Mouse (Mus musculus): Measurements from ENCODE around the gene Mrpl54. TPM values are rescaled to one million over a fixed set of nuclear protein-coding genes. Genes with fewer than 3 reads are reported as not detected.
A peak's percentile ranks its signal among the peaks of the same experiment; 100 is the strongest.

The Mrpl54 gene
- polyA plus RNA-seq, 1 experiment from 2014 or later: 134 TPM

GRCm38 (mm10) chr10:81257158-81258039 lies 9.3 kb downstream of the Mrpl54 start:
- no peak for ATAC-seq (ENCODE audit: low read depth)
- WGBS (ENCODE audit: insufficient replicate concordance): 2% methylated on average over 62 of the region's 62 CpGs

DNA sequence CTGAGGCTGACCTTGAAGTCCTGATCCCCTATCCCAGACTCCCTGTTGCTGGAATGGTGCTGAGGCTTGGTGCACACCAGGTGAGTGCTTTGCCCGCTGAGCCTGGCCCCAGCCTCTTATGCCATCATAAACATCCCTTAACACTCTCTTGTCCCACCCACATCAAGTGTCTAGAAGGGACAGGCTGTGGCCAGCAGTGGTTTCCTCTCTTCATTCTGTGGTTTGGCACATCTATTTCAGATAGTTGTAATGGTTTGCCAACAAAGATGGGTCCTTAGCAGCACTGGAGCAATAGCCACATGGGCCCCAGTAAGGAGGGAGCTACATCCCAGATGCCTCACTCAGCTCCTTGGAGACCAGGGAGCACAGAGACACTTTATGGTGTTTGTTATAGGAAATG lies 11.8 kb downstream of the Mrpl54 start:
- peaks cover 18% of the 10 kb centered on the region for H3K4me1 ChIP-seq (replicated peaks)

More at GRCm38 (mm10) chr10:81257158-81258039, 9.3 kb downstream of the Mrpl54 start:
- H3K4me3 ChIP-seq (replicated peaks): peak overlapping the region; percentile 44
- DNase-seq: no peak
- peak overlapping the region; percentile 62 for H3K4me2 ChIP-seq
- H3K9me3 ChIP-seq (replicated peaks): no peaks in the 10 kb centered on the region
- peak overlapping the region; percentile 40 for H3K9ac ChIP-seq
- peaks cover 9% of the 10 kb centered on the region for H3K4me1 ChIP-seq (replicated peaks)
- H3K36me3 ChIP-seq: no peaks in the 10 kb centered on the region
- peaks cover 78% of the 10 kb centered on the region for H3K27me3 ChIP-seq
- H3K27ac ChIP-seq: no peak overlapping the region

GRCm38 (mm10) chr10:81252424-81253419 lies 14.0 kb downstream of the Mrpl54 start, which contains the start of gene Matk:
Gene Matk, plus strand, starts transcription at chr10:81252935.
- Histone ChIP-seq H3K4me2 (no peak within 1 kb of the TSS), H3K27me3 (peaks cover 67% of the 10 kb centered on the region), H3K36me3 (no peaks in the 10 kb centered on the region), H3K27ac (no peak within 1 kb of the TSS), H3K4me3 (replicated peaks) (no peak within 1 kb of the TSS), H3K9ac (no peak within 1 kb of the TSS), H3K4me1 (replicated peaks) (peaks cover 19% of the 10 kb centered on the region), H3K9me3 (replicated peaks) (no peaks in the 10 kb centered on the region)
- WGBS (ENCODE audit: insufficient replicate concordance): 14% methylated on average over 44 of the region's 44 CpGs
- ATAC-seq (ENCODE audit: low read depth) (no peak), DNase-seq (no peak)

More for the DNA sequence above, 11.8 kb downstream of the Mrpl54 start:
- peaks cover 88% of the 10 kb centered on the region for H3K27me3 ChIP-seq
- H3K36me3 ChIP-seq: no peaks in the 10 kb centered on the region
- no peak for DNase-seq
- H3K4me3 ChIP-seq (replicated peaks): no peak overlapping the region
- no peak for ATAC-seq (ENCODE audit: low read depth)
- H3K9me3 ChIP-seq (replicated peaks): no peaks in the 10 kb centered on the region
- no peak overlapping the region for H3K9ac ChIP-seq
- no peak overlapping the region for H3K27ac ChIP-seq
- no peak overlapping the region for H3K4me2 ChIP-seq
- 15% methylated on average over 1 of the region's 1 CpGs for WGBS (ENCODE audit: insufficient replicate concordance)

DNA sequence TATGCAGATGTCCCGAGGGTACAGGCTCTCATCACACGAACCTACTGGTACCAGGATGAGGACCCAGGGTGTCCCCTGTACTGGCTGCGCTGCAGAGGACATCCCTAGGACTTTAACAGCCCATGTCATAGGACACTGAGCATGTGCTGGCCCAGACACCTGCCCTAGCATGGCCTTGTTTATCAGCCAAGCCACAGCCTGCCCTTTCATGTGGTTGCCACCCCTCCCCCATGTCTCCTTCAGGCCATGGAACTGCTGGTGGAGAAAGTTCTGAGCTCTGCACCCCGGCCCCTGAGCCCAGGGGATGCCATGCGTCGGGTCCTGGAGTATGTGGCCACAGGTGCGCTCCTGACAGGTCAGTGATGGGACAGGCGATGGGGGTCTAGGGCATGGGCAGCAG lies 17.3 kb downstream of the Mrpl54 start:
- H3K27ac ChIP-seq: no peak overlapping the region
- H3K9ac ChIP-seq: no peak overlapping the region
- H3K9me3 ChIP-seq (replicated peaks): no peaks in the 10 kb centered on the region
- peaks cover 22% of the 10 kb centered on the region for H3K4me1 ChIP-seq (replicated peaks)
- H3K4me2 ChIP-seq: no peak overlapping the region
- 66% methylated on average over 8 of the region's 8 CpGs for WGBS (ENCODE audit: insufficient replicate concordance)
- ATAC-seq (ENCODE audit: low read depth) (no peak), DNase-seq (no peak)
- H3K27me3 ChIP-seq: peaks cover 51% of the 10 kb centered on the region
- H3K36me3 ChIP-seq: no peaks in the 10 kb centered on the region
- H3K4me3 ChIP-seq (replicated peaks): no peak overlapping the region

DNA sequence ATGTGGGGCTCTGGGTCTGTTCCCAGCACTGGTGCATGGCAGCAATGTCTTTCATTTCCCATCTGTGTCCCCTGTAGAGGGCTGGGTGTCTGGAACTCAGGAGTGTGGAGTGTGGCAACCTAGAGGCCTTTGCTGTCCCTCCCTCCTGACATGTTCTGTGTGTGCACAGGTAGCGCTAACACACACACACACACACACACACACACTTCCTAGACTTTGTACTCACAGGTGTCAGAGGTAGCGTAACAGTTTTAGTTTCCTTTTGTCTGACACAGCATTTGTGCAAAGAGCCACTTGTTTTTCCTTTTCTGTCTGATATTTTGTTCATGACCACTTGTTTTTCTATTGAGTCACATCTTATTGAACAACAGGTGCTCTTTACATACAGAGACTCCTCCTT lies 18.9 kb downstream of the Mrpl54 start:
- peaks cover 49% of the 10 kb centered on the region for H3K27me3 ChIP-seq
- no peak overlapping the region for H3K9ac ChIP-seq
- H3K4me2 ChIP-seq: no peak overlapping the region
- H3K36me3 ChIP-seq: no peaks in the 10 kb centered on the region
- no peak overlapping the region for H3K4me3 ChIP-seq (replicated peaks)
- no peak overlapping the region for H3K27ac ChIP-seq
- DNase-seq (no peak), ATAC-seq (ENCODE audit: low read depth) (no peak)
- peaks cover 22% of the 10 kb centered on the region for H3K4me1 ChIP-seq (replicated peaks)
- 75% methylated on average over 2 of the region's 2 CpGs for WGBS (ENCODE audit: insufficient replicate concordance)
- no peaks in the 10 kb centered on the region for H3K9me3 ChIP-seq (replicated peaks)

DNA sequence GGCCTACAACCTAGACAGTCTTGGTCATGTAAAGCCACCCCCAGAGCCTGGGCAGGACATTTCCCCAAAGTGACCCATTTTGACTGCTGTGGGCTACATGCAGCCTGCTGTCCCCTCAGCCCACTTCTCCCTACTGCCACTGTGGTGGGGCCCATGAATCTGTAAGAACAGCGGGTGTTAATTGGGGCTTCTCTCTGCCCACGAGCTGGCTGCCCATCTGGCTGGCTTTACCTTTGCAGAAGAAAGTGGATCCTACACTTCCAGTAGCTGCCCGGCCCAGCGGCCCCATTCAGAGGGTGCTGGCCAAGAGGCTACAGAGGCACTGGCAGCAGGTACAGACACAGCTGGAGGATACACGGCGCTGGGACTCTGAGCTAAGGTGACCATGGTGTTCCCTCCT lies 21.6 kb downstream of the Mrpl54 start:
- WGBS (ENCODE audit: insufficient replicate concordance): 70% methylated on average over 6 of the region's 6 CpGs
- Histone ChIP-seq H3K4me2 (no peak overlapping the region), H3K9me3 (replicated peaks) (no peaks in the 10 kb centered on the region), H3K4me1 (replicated peaks) (peaks cover 17% of the 10 kb centered on the region), H3K4me3 (replicated peaks) (no peak overlapping the region), H3K27ac (no peak overlapping the region), H3K36me3 (no peaks in the 10 kb centered on the region), H3K9ac (no peak overlapping the region), H3K27me3 (peaks cover 54% of the 10 kb centered on the region)
- ATAC-seq (ENCODE audit: low read depth): no peak
- no peak for DNase-seq

DNA sequence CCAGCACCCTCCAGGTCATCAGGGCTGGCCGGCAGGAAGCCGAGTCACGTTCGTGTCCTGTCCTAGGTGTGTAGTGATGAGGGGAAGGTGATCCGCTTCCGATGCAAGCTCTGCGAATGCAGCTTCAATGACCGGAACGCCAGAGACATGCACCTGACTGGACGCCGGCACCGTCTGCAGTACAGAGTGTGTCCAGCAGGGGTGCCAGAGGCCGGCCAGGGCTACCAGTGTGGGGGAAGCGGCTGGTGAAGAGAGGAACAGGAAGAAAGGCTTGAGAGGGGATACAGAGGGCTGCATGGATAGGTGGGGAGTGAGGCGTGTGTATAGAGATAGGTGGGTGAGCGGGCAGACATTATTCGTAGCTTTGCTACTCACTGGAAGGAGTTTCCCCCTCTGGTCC lies 22.1 kb downstream of the Mrpl54 start:
- Histone ChIP-seq H3K36me3 (no peaks in the 10 kb centered on the region), H3K4me2 (no peak overlapping the region), H3K27ac (no peak overlapping the region), H3K27me3 (peaks cover 59% of the 10 kb centered on the region), H3K4me1 (replicated peaks) (peaks cover 15% of the 10 kb centered on the region), H3K4me3 (replicated peaks) (no peak overlapping the region), H3K9ac (no peak overlapping the region), H3K9me3 (replicated peaks) (no peaks in the 10 kb centered on the region)
- ATAC-seq (ENCODE audit: low read depth): peak; percentile 32; the same call in 1 of the 2 replicates
- peak; percentile 58 for DNase-seq
- WGBS (ENCODE audit: insufficient replicate concordance): 7% methylated on average over 17 of the region's 17 CpGs

DNA sequence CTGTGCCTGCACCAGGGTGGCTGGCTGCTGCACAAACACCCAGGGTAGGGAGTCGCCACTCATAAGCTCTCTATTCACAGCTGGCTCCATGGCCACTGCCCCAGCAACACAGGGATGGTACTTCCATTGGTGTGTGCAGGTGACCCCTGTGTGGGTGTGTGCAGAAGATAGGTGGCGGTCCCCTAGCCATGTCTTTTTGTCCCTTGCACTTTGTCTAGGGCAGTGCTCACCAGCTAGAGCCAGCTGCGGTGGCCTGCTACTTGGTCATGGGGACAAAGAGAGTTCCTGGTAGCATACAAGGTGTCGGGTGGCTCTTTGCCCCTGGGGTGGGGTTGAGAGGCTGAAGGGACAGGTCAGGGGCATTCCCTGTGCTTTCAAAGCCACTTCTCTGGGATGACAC lies 22.6 kb downstream of the Mrpl54 start:
- H3K4me1 ChIP-seq (replicated peaks): peaks cover 12% of the 10 kb centered on the region
- H3K4me2 ChIP-seq: no peak overlapping the region
- H3K9me3 ChIP-seq (replicated peaks): no peaks in the 10 kb centered on the region
- H3K27ac ChIP-seq: no peak overlapping the region
- no peak overlapping the region for H3K9ac ChIP-seq
- ATAC-seq (ENCODE audit: low read depth): no peak
- WGBS (ENCODE audit: insufficient replicate concordance): 65% methylated on average over 4 of the region's 4 CpGs
- H3K27me3 ChIP-seq: peaks cover 64% of the 10 kb centered on the region
- no peaks in the 10 kb centered on the region for H3K36me3 ChIP-seq
- H3K4me3 ChIP-seq (replicated peaks): no peak overlapping the region
- DNase-seq: no peak

DNA sequence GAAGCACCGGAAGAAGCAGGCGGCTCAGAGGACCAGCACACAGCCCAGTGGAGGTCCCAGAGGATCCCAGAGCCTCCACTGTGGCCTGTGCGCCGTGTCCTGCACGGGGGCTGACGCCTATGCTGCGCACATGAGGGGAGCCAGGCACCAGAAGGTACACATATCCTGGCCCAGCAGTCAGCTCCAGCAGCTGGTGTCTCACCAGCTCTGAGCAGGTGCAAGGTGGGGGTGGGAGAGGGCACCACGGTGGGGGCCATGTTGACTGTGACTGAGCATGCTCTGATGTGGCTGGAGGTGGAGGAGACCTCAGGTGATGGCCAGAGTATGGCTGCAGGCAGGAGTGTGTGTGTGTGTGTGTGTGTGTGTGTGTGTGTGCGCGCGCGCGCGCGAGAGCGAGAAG lies 24.7 kb downstream of the Mrpl54 start:
- DNase-seq: no peak
- no peak for ATAC-seq (ENCODE audit: low read depth)
- Histone ChIP-seq H3K9me3 (replicated peaks) (no peaks in the 10 kb centered on the region), H3K36me3 (no peaks in the 10 kb centered on the region), H3K9ac (no peak overlapping the region), H3K27ac (no peak overlapping the region), H3K4me1 (replicated peaks) (peaks cover 17% of the 10 kb centered on the region), H3K27me3 (peaks cover 83% of the 10 kb centered on the region), H3K4me2 (no peak overlapping the region), H3K4me3 (replicated peaks) (no peak overlapping the region)
- WGBS (ENCODE audit: insufficient replicate concordance): 81% methylated on average over 16 of the region's 16 CpGs

- Histone ChIP-seq H3K36me3 (no peaks in the 10 kb centered on the region), H3K9me3 (replicated peaks) (no peaks in the 10 kb centered on the region), H3K4me3 (replicated peaks) (no peak overlapping the region), H3K9ac (no peak overlapping the region), H3K27ac (no peak overlapping the region), H3K27me3 (peaks cover 91% of the 10 kb centered on the region), H3K4me1 (replicated peaks) (peaks cover 17% of the 10 kb centered on the region), H3K4me2 (no peak overlapping the region)
- ATAC-seq (ENCODE audit: low read depth) (no peak), DNase-seq (peak; percentile 31)
- 18% methylated on average over 13 of the region's 13 CpGs for WGBS (ENCODE audit: insufficient replicate concordance)
These were observed 25.9 kb downstream of the Mrpl54 start for GRCm38 (mm10) chr10:81240876-81241275.

DNA sequence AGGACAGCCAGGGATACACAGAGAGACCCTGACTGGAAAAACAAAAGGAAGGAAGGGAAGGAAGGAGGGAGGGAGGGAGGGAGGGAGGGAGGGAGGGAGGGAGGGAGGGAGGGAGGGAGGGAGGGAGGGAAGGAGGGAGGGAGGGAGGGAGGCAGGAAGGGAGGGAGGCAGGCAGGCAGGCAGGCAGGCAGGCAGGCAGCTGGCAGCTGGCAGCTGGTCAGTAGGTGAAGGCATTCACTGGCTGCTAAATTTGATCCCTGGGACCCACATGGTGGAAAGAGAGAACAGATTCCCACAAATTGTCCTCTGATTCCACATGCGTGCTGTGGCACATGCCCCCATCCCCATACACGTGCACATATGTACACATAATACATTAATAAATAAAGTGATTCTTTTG lies 28.1 kb downstream of the Mrpl54 start:
- H3K9me3 ChIP-seq (replicated peaks): no peaks in the 10 kb centered on the region
- DNase-seq (no peak), ATAC-seq (ENCODE audit: low read depth) (no peak)
- peaks cover 14% of the 10 kb centered on the region for H3K4me1 ChIP-seq (replicated peaks)
- H3K4me2 ChIP-seq: no peak overlapping the region
- no peaks in the 10 kb centered on the region for H3K36me3 ChIP-seq
- H3K4me3 ChIP-seq (replicated peaks): no peak overlapping the region
- H3K27ac ChIP-seq: no peak overlapping the region
- WGBS (ENCODE audit: insufficient replicate concordance): 71% methylated on average over 2 of the region's 2 CpGs
- H3K9ac ChIP-seq: no peak overlapping the region
- peaks cover 74% of the 10 kb centered on the region for H3K27me3 ChIP-seq
